Mouse (Mus musculus) heart, embryonic 14.5 days (tissue): ENCODE measurements at regions not wholly inside any gene's neighbourhood (a gene's known extent, or its start where the extent isn't known, plus 50 kb on each side); places are given as distances from the start of the nearest gene placed in this dataset.

ENCODE experiments used
- ATAC-seq: fragments of 200-750 bp; cut with Nextera tagmentation; 2 replicates; pipeline ENCODE4 v1.8.0; 2017; ENCODE audit warnings: low read depth, moderate TSS enrichment; ENCODE audit not compliant: insufficient number of reproducible peaks, insufficient read depth, low FRiP score
- H3K27ac ChIP-seq, 2 experiments: fragments of 200-500 bp in 1 of 2; fragments of 300-500 bp in 1 of 2; sonication (generic) in 1 of 2; replicated peaks in 1 of 2; 2 replicates each; pipeline ENCODE4 v1.5.1; 2012 to 2014; ENCODE audit warnings: low read depth in 2 of 2, low read length in 2 of 2, control low read depth in 1 of 2, mild to moderate bottlenecking in 1 of 2, mixed read lengths in 1 of 2; ENCODE audit not compliant: control insufficient read depth in 1 of 2, insufficient read depth in 1 of 2
- H3K27me3 ChIP-seq: fragments of 300-500 bp; sonication (generic); 2 replicates; pipeline ENCODE4 v1.6.1; 2014; ENCODE audit warnings: mild to moderate bottlenecking, low read length, control low read depth; ENCODE audit not compliant: control insufficient read depth, insufficient read depth
- H3K36me3 ChIP-seq: fragments of 300-500 bp; sonication (generic); 2 replicates; pipeline ENCODE4 v1.6.1; 2014; ENCODE audit warnings: mild to moderate bottlenecking, control low read depth, low read length, mixed read lengths; ENCODE audit not compliant: control insufficient read depth, insufficient read depth
- H3K4me1 ChIP-seq, 2 experiments: fragments of 200-500 bp in 1 of 2; fragments of 300-500 bp in 1 of 2; sonication (generic) in 1 of 2; 2 replicates each; pipeline ENCODE4 v1.6.1; 2012 to 2014; ENCODE audit warnings: low read length in 2 of 2, control low read depth in 1 of 2, mixed read lengths in 1 of 2; ENCODE audit not compliant: control insufficient read depth in 2 of 2, insufficient read depth in 2 of 2
- H3K4me2 ChIP-seq: fragments of 300-500 bp; sonication (generic); 2 replicates; pipeline ENCODE4 v1.6.1; 2014; ENCODE audit warnings: mild to moderate bottlenecking, low read length
- H3K4me3 ChIP-seq, 2 experiments: fragments of 200-500 bp in 1 of 2; fragments of 300-500 bp in 1 of 2; sonication (generic) in 1 of 2; 2 replicates each; pipeline ENCODE4 v1.5.1; 2012 to 2014; ENCODE audit warnings: low read length in 2 of 2, mild to moderate bottlenecking in 2 of 2, control low read depth in 1 of 2, low read depth in 1 of 2, moderate library complexity in 1 of 2; ENCODE audit not compliant: control insufficient read depth in 1 of 2, insufficient read depth in 1 of 2
- H3K9ac ChIP-seq: fragments of 300-500 bp; sonication (generic); 2 replicates; pipeline ENCODE4 v1.6.1; 2014; ENCODE audit warnings: mild to moderate bottlenecking, low read length
- H3K9me3 ChIP-seq: fragments of 300-500 bp; sonication (generic); 2 replicates; pipeline ENCODE4 v1.6.1; 2016; ENCODE audit warnings: low read length, control low read depth; ENCODE audit not compliant: control insufficient read depth
- WGBS: fragments of 180-500 bp; shearing (Covaris S2); extraction: QIAGEN DNeasy Blood & Tissue Kit; methylation state at CpG from one replicate; pipeline ENCODE4 v1.1.7; 2014; 5-methylcytosine and 5-hydroxymethylcytosine counted together

GRCm38 (mm10) chr12:17093772-17094171 lies 82.2 kb upstream of the 2410004P03Rik start:
- Histone ChIP-seq H3K27ac (no peak overlapping the region), H3K4me2 (no peak overlapping the region), H3K4me1 (peaks cover 17 to 27% of the 10 kb centered on the region in 2 experiments), H3K4me3 (no peak overlapping the region), H3K9me3 (no peaks in the 10 kb centered on the region), H3K27me3 (no peaks in the 10 kb centered on the region), H3K36me3 (no peaks in the 10 kb centered on the region), H3K9ac (no peak overlapping the region)
- 76% methylated on average over 3 of the region's 3 CpGs for WGBS
- no peak for ATAC-seq

DNA sequence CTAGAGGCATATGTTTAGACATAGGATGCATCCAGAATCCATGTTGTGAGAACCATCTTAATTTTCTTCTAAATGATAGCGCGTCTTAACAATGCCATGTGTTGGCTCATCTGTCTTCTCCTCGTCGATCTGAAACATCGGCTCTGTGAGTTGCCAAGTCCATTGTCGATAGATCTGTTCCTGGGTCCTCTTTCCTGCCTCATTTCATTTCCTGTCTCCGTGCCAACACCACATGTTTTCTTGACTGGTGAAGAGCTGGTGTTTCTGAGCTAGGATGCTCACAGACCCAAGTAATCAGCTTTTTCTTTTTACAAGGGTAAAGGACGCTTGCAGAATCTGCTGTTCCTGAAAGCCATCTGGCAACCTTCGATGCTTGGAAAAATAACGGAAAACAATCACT lies 79.5 kb upstream of the 2410004P03Rik start:
- no peak for ATAC-seq
- no peak overlapping the region for H3K9ac ChIP-seq
- H3K4me1 ChIP-seq = peaks cover 24 to 26% of the 10 kb centered on the region in 2 experiments
- H3K9me3 ChIP-seq = no peaks in the 10 kb centered on the region
- no peak overlapping the region for H3K4me2 ChIP-seq
- H3K27ac ChIP-seq = no peak overlapping the region
- no peaks in the 10 kb centered on the region for H3K36me3 ChIP-seq
- H3K4me3 ChIP-seq = no peak overlapping the region
- H3K27me3 ChIP-seq = no peaks in the 10 kb centered on the region
- 63% methylated on average over 10 of the region's 10 CpGs for WGBS

DNA sequence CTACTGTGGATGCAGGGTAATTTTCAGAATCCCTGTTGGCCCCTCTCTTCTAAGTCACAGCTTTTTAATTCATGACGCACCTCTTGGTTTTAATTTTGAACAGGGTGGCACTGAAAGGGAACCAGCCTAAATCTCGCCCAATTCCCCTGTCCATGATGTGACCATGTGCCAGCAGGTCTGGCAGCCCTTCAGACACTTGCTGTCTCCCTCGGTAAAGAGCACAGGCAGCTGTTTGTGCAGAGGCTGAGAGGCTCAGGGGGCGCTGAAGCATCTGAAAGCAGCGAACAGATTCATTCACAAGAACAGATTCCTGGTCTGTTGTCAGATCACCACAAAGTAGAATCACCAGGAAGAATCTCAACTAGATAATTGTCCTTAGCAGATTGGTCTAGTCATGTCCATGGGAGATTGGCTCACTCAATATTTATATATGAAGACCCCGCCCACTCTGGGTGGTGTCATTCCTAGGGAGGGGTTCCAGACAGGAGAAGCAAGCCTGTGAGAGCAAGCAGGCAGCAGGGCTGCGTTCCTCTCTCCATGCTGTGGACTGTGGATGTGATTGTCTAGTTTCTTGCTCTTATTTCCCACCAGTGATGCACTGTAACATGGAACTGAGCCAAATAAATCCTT lies 78.3 kb upstream of the 2410004P03Rik start:
- no peak for ATAC-seq
- Histone ChIP-seq H3K27me3 (no peaks in the 10 kb centered on the region), H3K27ac (peak overlapping the region; percentile 15 to 17; a peak in 1 of 4 replicates), H3K4me1 (peaks cover 28 to 31% of the 10 kb centered on the region in 2 experiments), H3K9me3 (no peaks in the 10 kb centered on the region), H3K9ac (no peak overlapping the region), H3K4me2 (peak overlapping the region; percentile 9), H3K36me3 (no peaks in the 10 kb centered on the region), H3K4me3 (no peak overlapping the region)
- WGBS = 38% methylated on average over 7 of the region's 7 CpGs

GRCm38 (mm10) chr12:17087388-17087787 lies 75.9 kb upstream of the 2410004P03Rik start:
- peaks cover 29 to 36% of the 10 kb centered on the region in 2 experiments for H3K4me1 ChIP-seq
- no peak overlapping the region for H3K27ac ChIP-seq
- H3K27me3 ChIP-seq = no peaks in the 10 kb centered on the region
- no peaks in the 10 kb centered on the region for H3K36me3 ChIP-seq
- 21% methylated on average over 3 of the region's 3 CpGs for whole genome bisulfite sequencing
- no peak overlapping the region for H3K4me3 ChIP-seq
- H3K9me3 ChIP-seq = no peaks in the 10 kb centered on the region
- ATAC-seq = no peak
- H3K4me2 ChIP-seq = no peak overlapping the region
- no peak overlapping the region for H3K9ac ChIP-seq

GRCm38 (mm10) chr12:17085209-17085574 lies 73.7 kb upstream of the 2410004P03Rik start:
- Histone ChIP-seq H3K36me3 (no peaks in the 10 kb centered on the region), H3K4me2 (no peak overlapping the region), H3K9ac (no peak overlapping the region), H3K27me3 (no peaks in the 10 kb centered on the region), H3K4me1 (peaks cover 29 to 36% of the 10 kb centered on the region in 2 experiments), H3K27ac (no peak overlapping the region), H3K4me3 (no peak overlapping the region), H3K9me3 (no peaks in the 10 kb centered on the region)
- WGBS = 50% methylated on average over 5 of the region's 5 CpGs
- no peak for ATAC-seq

DNA sequence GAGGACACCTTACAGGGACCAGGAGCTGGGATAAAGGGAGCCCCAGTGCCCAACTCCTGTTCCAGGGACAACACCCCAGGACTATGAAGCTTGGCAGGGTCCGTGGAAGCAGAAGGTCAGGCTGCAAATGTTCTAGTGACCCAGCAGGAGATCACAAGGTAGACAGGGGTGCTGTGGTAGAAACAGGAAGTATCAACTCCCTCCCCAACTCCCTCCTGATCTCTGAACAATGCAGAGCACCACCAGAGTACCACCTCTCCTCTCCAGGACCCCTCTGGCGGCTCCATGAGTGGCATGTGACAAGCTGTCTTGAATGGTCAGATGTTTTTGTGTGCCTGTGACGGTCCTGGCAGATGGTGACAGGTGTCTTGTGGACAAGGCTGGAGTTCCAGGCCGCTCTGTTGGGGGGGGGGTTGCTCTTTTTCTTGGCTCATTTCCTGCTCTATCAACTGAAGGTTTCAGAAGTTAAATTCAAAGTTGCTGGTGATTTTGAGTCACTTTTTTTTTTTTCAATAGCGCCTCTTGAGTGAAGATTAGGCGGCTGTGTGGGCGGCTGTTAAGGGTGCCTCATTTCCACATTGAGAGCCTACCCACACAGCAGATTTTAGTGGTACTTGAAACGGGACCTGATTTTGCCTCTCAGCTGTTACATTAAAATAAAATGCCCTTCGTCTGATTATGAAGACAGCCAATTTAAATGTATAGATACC lies 73.1 kb upstream of the 2410004P03Rik start:
- Histone ChIP-seq H3K4me3 (no peak overlapping the region), H3K4me2 (no peak overlapping the region), H3K36me3 (no peaks in the 10 kb centered on the region), H3K9ac (no peak overlapping the region), H3K9me3 (no peaks in the 10 kb centered on the region), H3K27me3 (no peaks in the 10 kb centered on the region), H3K4me1 (peaks cover 25 to 32% of the 10 kb centered on the region in 2 experiments), H3K27ac (no peak overlapping the region)
- ATAC-seq = no peak
- 30% methylated on average over 9 of the region's 9 CpGs for WGBS

DNA sequence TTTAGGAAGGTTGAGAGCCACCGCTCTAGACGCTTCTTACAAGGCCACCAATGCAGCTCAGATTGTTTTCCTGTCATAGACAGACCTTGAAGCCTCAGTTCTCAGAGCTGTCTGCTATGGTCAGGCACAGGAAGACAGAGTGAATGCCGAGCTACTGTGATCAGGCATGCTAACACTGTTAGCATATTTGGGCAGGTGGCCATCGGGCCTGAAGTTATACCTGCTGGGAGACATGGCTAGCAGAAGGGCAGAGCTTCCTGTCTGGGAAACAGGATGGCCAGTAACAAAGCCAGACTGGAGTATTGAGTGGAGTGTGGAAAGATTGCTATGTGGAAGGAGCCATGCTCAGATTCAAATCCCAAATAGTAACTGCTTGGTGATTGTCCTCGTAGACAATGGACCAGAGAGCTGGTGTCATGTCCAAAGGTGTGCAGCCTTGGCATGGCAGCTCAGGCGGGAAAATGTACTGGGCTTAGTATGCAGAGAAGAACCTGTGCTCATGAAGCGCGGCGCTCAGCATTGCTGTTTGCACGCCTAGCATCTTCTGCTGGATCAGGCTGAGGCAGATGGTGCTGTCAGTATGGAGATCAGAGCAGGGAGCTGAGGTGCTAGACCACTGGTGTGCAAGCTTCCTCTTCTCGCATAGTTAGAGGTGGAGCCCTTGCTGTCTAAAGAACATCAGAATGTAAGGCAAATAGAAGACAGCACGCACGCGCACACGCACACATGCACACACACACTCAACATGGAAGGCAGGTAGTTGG lies 60.3 kb upstream of the 2410004P03Rik start:
- H3K4me2 ChIP-seq = no peak overlapping the region
- no peak overlapping the region for H3K4me3 ChIP-seq
- WGBS = 88% methylated on average over 15 of the region's 15 CpGs
- ATAC-seq = no peak
- H3K4me1 ChIP-seq = no peaks in the 10 kb centered on the region
- H3K36me3 ChIP-seq = no peaks in the 10 kb centered on the region
- no peak overlapping the region for H3K9ac ChIP-seq
- H3K9me3 ChIP-seq = no peaks in the 10 kb centered on the region
- no peak overlapping the region for H3K27ac ChIP-seq
- no peaks in the 10 kb centered on the region for H3K27me3 ChIP-seq
